Mouse (Mus musculus): ENCODE data around the gene AY761184. TPM values are rescaled to one million over a fixed set of nuclear protein-coding genes. Genes with fewer than 3 reads are reported as not detected.
"Not testable (repeated sequence)": the region's sequence is repeated elsewhere in the genome, so short reads cannot be mapped to it uniquely, and the experiment has no call there.

The AY761184 gene
- polyA plus RNA-seq (2015; fragmentation: Nextera tagmentation; extraction: Ambion mirVana): not detected in 2 replicates

- H3K27me3 ChIP-seq; H3K9me3 ChIP-seq; H3K36me3 ChIP-seq; H3K27ac ChIP-seq; ATAC-seq; H3K4me1 ChIP-seq (replicated peaks); H3K9ac ChIP-seq (replicated peaks); H3K4me3 ChIP-seq (replicated peaks); H3K4me2 ChIP-seq (replicated peaks): not testable (repeated sequence)
- 80% methylated on average over 2 of the region's 2 CpGs for WGBS
Measured at GRCm38 (mm10) chr8:21703545-21703944, at the start of gene AY761184. Gene AY761184 (minus strand): TSS chr8:21703645.

- 83% methylated on average over 1 of the region's 1 CpGs for WGBS
- ATAC-seq: not testable (repeated sequence)
Measured at GRCm38 (mm10) chr8:21665497-21665896, 37.9 kb downstream of the AY761184 start, which contains the start of gene Defa34. Gene Defa34 (plus strand): TSS chr8:21665797.

GRCm38 (mm10) chr8:21655480-21655879, 48.0 kb downstream of the AY761184 start, which contains the start of gene Defa17:
Gene Defa17 (plus strand): TSS chr8:21655780.
- not testable (repeated sequence) for H3K27me3 ChIP-seq; H3K9me3 ChIP-seq; ATAC-seq; H3K4me2 ChIP-seq (replicated peaks); H3K36me3 ChIP-seq; H3K9ac ChIP-seq (replicated peaks); H3K27ac ChIP-seq; H3K4me3 ChIP-seq (replicated peaks); H3K4me1 ChIP-seq (replicated peaks)
- WGBS: no CpG with 5 or more reads among the region's 2 CpGs

More at GRCm38 (mm10) chr8:21665497-21665896, 37.9 kb downstream of the AY761184 start, which contains the start of gene Defa34:
- H3K4me3 ChIP-seq (replicated peaks); H3K27ac ChIP-seq; H3K27me3 ChIP-seq; H3K4me2 ChIP-seq (replicated peaks); H3K4me1 ChIP-seq (replicated peaks); H3K9ac ChIP-seq (replicated peaks); H3K9me3 ChIP-seq; H3K36me3 ChIP-seq: not testable (repeated sequence)

Other genes starting within 250 kb of the AY761184 start
- not detected in 2 replicates for gene Gm7849, start 247.1 kb downstream of the AY761184 start, polyA plus RNA-seq (2015; fragmentation: Nextera tagmentation; extraction: Ambion mirVana)
- gene Defa20, start 194.4 kb downstream of the AY761184 start, polyA plus RNA-seq (2015; fragmentation: Nextera tagmentation; extraction: Ambion mirVana): not detected in 2 replicates
- not detected in 2 replicates for gene Defa32, start 174.6 kb downstream of the AY761184 start, polyA plus RNA-seq (2015; fragmentation: Nextera tagmentation; extraction: Ambion mirVana)
- not detected in 2 replicates for gene Defa37, start 138.3 kb downstream of the AY761184 start, polyA plus RNA-seq (2015; fragmentation: Nextera tagmentation; extraction: Ambion mirVana)
- gene Defa28, start 120.6 kb downstream of the AY761184 start, polyA plus RNA-seq (2015; fragmentation: Nextera tagmentation; extraction: Ambion mirVana): not detected in 2 replicates
- not detected in 2 replicates for gene Gm7861, start 109.1 kb downstream of the AY761184 start, polyA plus RNA-seq (2015; fragmentation: Nextera tagmentation; extraction: Ambion mirVana)
- not detected in 2 replicates for gene Defa26, start 85.5 kb downstream of the AY761184 start, polyA plus RNA-seq (2015; fragmentation: Nextera tagmentation; extraction: Ambion mirVana)
- gene Defa17, start 47.9 kb downstream of the AY761184 start, polyA plus RNA-seq (2015; fragmentation: Nextera tagmentation; extraction: Ambion mirVana): not detected in 2 replicates
- not detected in 2 replicates for gene Defa34, start 37.8 kb downstream of the AY761184 start, polyA plus RNA-seq (2015; fragmentation: Nextera tagmentation; extraction: Ambion mirVana)
- not detected in 2 replicates for gene Defa24, start 30.8 kb upstream of the AY761184 start, polyA plus RNA-seq (2015; fragmentation: Nextera tagmentation; extraction: Ambion mirVana)
- gene Defb50, start 119.9 kb upstream of the AY761184 start, polyA plus RNA-seq (2015; fragmentation: Nextera tagmentation; extraction: Ambion mirVana): not detected in 2 replicates
- 0.70 TPM in 1 of 2 replicates, not detected in the other for gene Defb2, start 136.3 kb upstream of the AY761184 start, polyA plus RNA-seq (2015; fragmentation: Nextera tagmentation; extraction: Ambion mirVana)
- not detected in 2 replicates for gene Defb10, start 155.3 kb upstream of the AY761184 start, polyA plus RNA-seq (2015; fragmentation: Nextera tagmentation; extraction: Ambion mirVana)
- not detected in 2 replicates for gene Defb9, start 181.8 kb upstream of the AY761184 start, polyA plus RNA-seq (2015; fragmentation: Nextera tagmentation; extraction: Ambion mirVana)
- 2.0 and 4.2 TPM in 2 replicates for gene Defb11, start 202.8 kb upstream of the AY761184 start, polyA plus RNA-seq (2015; fragmentation: Nextera tagmentation; extraction: Ambion mirVana)
- gene Defb15, start 229.1 kb upstream of the AY761184 start, polyA plus RNA-seq (2015; fragmentation: Nextera tagmentation; extraction: Ambion mirVana): not detected in 2 replicates
- gene Defb35, start 234.7 kb upstream of the AY761184 start, polyA plus RNA-seq (2015; fragmentation: Nextera tagmentation; extraction: Ambion mirVana): not detected in 2 replicates
- not detected in 2 replicates for gene Defb13, start 243.1 kb upstream of the AY761184 start, polyA plus RNA-seq (2015; fragmentation: Nextera tagmentation; extraction: Ambion mirVana)

Measured in midbrain, embryonic 13.5 days (tissue).